Mouse (Mus musculus) hindbrain, embryonic 12.5 days (tissue): ENCODE measurements at regions not wholly inside any gene's neighbourhood (a gene's known extent, or its start where the extent isn't known, plus 50 kb on each side); places are given as distances from the start of the nearest gene placed in this dataset.
"Not testable (repeated sequence)": the region's sequence is repeated elsewhere in the genome, so short reads cannot be mapped to it uniquely, and the experiment has no call there.

ENCODE experiments used
- ATAC-seq: fragments of 200-750 bp; cut with Nextera tagmentation; 2 replicates; pipeline ENCODE4 v1.8.0; 2017; ENCODE audit warnings: moderate TSS enrichment; ENCODE audit not compliant: low FRiP score
- H3K27ac ChIP-seq: fragments of 300-500 bp; sonication (generic); 2 replicates; pipeline ENCODE4 v1.5.1; 2016; ENCODE audit warnings: mild to moderate bottlenecking
- H3K27me3 ChIP-seq: fragments of 300-500 bp; sonication (generic); 2 replicates; pipeline ENCODE4 v1.6.1; 2016; ENCODE audit warnings: mild to moderate bottlenecking
- H3K36me3 ChIP-seq: fragments of 300-500 bp; sonication (generic); 2 replicates; pipeline ENCODE4 v1.6.1; 2016; ENCODE audit warnings: mild to moderate bottlenecking
- H3K4me1 ChIP-seq: fragments of 300-500 bp; sonication (generic); 2 replicates; pipeline ENCODE4 v1.6.1; 2016
- H3K4me2 ChIP-seq: fragments of 300-500 bp; sonication (generic); replicated peaks from 2 replicates; pipeline ENCODE4 v1.6.1; 2016; ENCODE audit warnings: mild to moderate bottlenecking
- H3K4me3 ChIP-seq: fragments of 300-500 bp; sonication (generic); 2 replicates; pipeline ENCODE4 v1.5.1; 2016; ENCODE audit warnings: mild to moderate bottlenecking
- H3K9ac ChIP-seq: fragments of 300-500 bp; sonication (generic); 2 replicates; pipeline ENCODE4 v1.6.1; 2016; ENCODE audit warnings: mild to moderate bottlenecking, moderate library complexity
- H3K9me3 ChIP-seq: fragments of 300-500 bp; sonication (generic); replicated peaks from 2 replicates; pipeline ENCODE4 v1.6.1; 2016; ENCODE audit warnings: mild to moderate bottlenecking
- WGBS: fragments of 180-500 bp; shearing (Covaris S2); methylation state at CpG from one replicate; pipeline ENCODE4 v1.1.7; 2016; 5-methylcytosine and 5-hydroxymethylcytosine counted together

GRCm38 (mm10) chr17:91466822-91467221 is 374.0 kb upstream of the Nrxn1 start:
- no peaks in the 10 kb centered on the region for H3K27me3 ChIP-seq
- H3K27ac ChIP-seq = no peak overlapping the region
- 88% methylated on average over 8 of the region's 8 CpGs for WGBS
- no peaks in the 10 kb centered on the region for H3K36me3 ChIP-seq
- H3K4me3 ChIP-seq = no peak overlapping the region
- H3K9ac ChIP-seq = no peak overlapping the region
- no peak overlapping the region for H3K4me2 ChIP-seq
- H3K4me1 ChIP-seq = no peaks in the 10 kb centered on the region
- ATAC-seq = no peak
- no peaks in the 10 kb centered on the region for H3K9me3 ChIP-seq

- no peak overlapping the region for H3K27ac ChIP-seq
- no peaks in the 10 kb centered on the region for H3K27me3 ChIP-seq
- no peaks in the 10 kb centered on the region for H3K9me3 ChIP-seq
- H3K4me3 ChIP-seq = no peak overlapping the region
- H3K4me1 ChIP-seq = no peaks in the 10 kb centered on the region
- no peak overlapping the region for H3K9ac ChIP-seq
- no peaks in the 10 kb centered on the region for H3K36me3 ChIP-seq
- H3K4me2 ChIP-seq = no peak overlapping the region
- ATAC-seq = no peak
These were observed 358.8 kb upstream of the Nrxn1 start for GRCm38 (mm10) chr17:91451711-91452110.

DNA sequence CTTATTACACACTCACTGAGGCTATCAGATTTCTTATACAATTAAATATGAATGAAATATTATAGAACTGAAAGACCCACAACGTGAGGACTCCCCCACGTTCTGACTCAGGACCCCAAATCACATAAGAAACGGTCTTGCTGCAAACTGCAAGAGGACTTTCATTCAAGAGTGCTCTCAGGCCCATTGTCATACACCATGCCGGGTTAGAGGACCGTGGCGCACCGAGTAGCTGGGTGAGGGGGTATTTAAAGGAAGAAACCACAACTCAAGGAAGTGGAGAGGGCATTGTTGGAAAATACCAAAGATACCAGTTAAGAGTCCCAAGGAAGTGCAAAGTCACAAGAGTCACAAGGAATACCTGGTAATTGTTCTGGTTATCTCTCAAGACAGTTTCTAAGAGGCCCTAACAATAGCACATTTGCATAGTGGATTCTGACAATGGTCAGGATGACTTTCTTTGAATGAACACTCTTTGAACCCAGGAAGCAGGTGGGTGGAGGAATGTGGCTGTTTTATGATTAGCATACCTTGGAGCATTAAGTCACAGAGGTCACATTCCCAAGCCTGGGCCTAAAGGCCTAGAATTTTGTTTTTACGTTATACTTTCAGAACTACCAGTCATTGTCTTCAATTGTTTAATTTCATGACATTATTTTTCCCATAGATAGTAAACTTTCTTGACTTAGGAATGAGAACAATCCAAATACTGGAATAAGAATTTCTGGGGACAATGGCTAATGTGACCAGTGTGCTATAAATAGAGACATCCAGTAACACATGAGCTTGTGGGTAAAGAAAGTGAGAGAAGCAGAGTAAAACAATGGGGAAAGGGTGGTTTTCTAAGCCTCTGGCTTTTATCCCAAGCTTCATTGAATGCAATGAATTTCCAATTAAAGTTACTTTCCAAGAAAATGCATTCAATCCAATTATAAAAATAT is 339.2 kb upstream of the Nrxn1 start:
- not testable (repeated sequence) for H3K9ac ChIP-seq, H3K9me3 ChIP-seq, H3K27ac ChIP-seq, ATAC-seq, H3K36me3 ChIP-seq, H3K4me2 ChIP-seq, H3K4me1 ChIP-seq, H3K4me3 ChIP-seq, H3K27me3 ChIP-seq
- WGBS = 94% methylated on average over 8 of the region's 8 CpGs

GRCm38 (mm10) chr17:91430351-91430750 is 337.5 kb upstream of the Nrxn1 start:
- no peak overlapping the region for H3K4me2 ChIP-seq
- H3K27me3 ChIP-seq = no peaks in the 10 kb centered on the region
- no peak overlapping the region for H3K9ac ChIP-seq
- no peak overlapping the region for H3K27ac ChIP-seq
- WGBS = 91% methylated on average over 1 of the region's 1 CpGs
- no peaks in the 10 kb centered on the region for H3K4me1 ChIP-seq
- no peaks in the 10 kb centered on the region for H3K36me3 ChIP-seq
- H3K4me3 ChIP-seq = no peak overlapping the region
- ATAC-seq = no peak
- no peaks in the 10 kb centered on the region for H3K9me3 ChIP-seq

GRCm38 (mm10) chr17:91425120-91425519 is 332.2 kb upstream of the Nrxn1 start:
- 94% methylated on average over 1 of the region's 1 CpGs for WGBS

DNA sequence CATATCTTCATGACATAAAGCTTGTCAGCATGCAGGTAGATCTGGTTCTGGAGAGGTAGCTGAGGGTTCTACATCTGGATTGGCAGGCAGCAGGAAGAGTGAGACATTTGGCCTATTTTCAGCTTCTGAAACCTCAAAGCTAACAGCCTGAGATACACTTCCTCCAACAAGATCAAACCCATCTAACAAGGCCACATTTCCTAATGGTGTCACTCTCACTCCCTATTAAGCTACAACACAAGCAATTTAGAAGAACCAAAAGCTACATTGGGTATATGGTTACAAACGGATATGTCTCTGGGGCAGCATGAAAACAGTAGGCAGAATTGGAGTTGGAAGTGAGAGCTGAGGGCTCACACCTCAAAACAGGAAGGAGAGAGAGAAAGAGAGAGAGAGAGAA is 325.7 kb upstream of the Nrxn1 start:
- ATAC-seq = no peak
- H3K36me3 ChIP-seq = no peaks in the 10 kb centered on the region
- 83% methylated on average over 1 of the region's 1 CpGs for WGBS
- H3K4me2 ChIP-seq = no peak overlapping the region
- no peaks in the 10 kb centered on the region for H3K27me3 ChIP-seq
- no peaks in the 10 kb centered on the region for H3K4me1 ChIP-seq
- H3K9me3 ChIP-seq = no peaks in the 10 kb centered on the region
- no peak overlapping the region for H3K27ac ChIP-seq
- no peak overlapping the region for H3K4me3 ChIP-seq
- no peak overlapping the region for H3K9ac ChIP-seq

More at GRCm38 (mm10) chr17:91425120-91425519, 332.2 kb upstream of the Nrxn1 start:
- Histone ChIP-seq H3K36me3 (no peaks in the 10 kb centered on the region), H3K9ac (no peak overlapping the region), H3K4me1 (no peaks in the 10 kb centered on the region), H3K4me2 (no peak overlapping the region), H3K27me3 (no peaks in the 10 kb centered on the region), H3K4me3 (no peak overlapping the region), H3K9me3 (no peaks in the 10 kb centered on the region), H3K27ac (no peak overlapping the region)
- no peak for ATAC-seq

- H3K4me1 ChIP-seq = no peaks in the 10 kb centered on the region
- no peak for ATAC-seq
- no peaks in the 10 kb centered on the region for H3K36me3 ChIP-seq
- H3K4me3 ChIP-seq = no peak overlapping the region
- H3K9ac ChIP-seq = no peak overlapping the region
- 96% methylated on average over 2 of the region's 2 CpGs for WGBS
- H3K9me3 ChIP-seq = no peaks in the 10 kb centered on the region
- no peak overlapping the region for H3K27ac ChIP-seq
- no peak overlapping the region for H3K4me2 ChIP-seq
- H3K27me3 ChIP-seq = no peaks in the 10 kb centered on the region
These were observed 298.3 kb upstream of the Nrxn1 start for GRCm38 (mm10) chr17:91390969-91391764.

GRCm38 (mm10) chr17:91389937-91390623 is 297.2 kb upstream of the Nrxn1 start:
- not testable (repeated sequence) for H3K36me3 ChIP-seq, H3K4me2 ChIP-seq, H3K27ac ChIP-seq, ATAC-seq, H3K4me1 ChIP-seq, H3K4me3 ChIP-seq, H3K9ac ChIP-seq, H3K9me3 ChIP-seq, H3K27me3 ChIP-seq
- 87% methylated on average over 9 of the region's 9 CpGs for WGBS

DNA sequence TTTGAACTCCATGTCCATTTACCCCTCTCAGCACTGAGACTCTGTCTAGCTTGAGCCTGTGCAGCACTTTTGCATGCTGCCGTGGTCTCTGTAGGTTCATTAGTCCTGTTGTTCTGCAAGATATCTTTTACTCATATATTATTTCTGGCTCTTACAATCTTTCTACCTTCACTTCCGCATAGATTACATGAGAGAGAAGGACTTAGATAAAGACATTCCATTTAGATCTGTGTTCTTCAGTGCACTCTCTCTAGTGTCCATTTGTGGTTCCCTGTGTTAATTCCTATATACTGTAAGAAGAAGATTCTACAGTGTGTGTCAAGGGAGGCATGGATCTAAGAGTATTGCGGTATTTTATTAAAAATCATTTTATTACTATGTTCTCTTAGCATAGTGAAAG is 295.6 kb upstream of the Nrxn1 start:
- Histone ChIP-seq H3K27me3 (no peaks in the 10 kb centered on the region), H3K27ac (no peak overlapping the region), H3K36me3 (no peaks in the 10 kb centered on the region), H3K9ac (no peak overlapping the region), H3K4me3 (no peak overlapping the region), H3K9me3 (no peaks in the 10 kb centered on the region), H3K4me2 (no peak overlapping the region), H3K4me1 (no peaks in the 10 kb centered on the region)
- ATAC-seq = no peak
- 93% methylated on average over 3 of the region's 3 CpGs for WGBS

DNA sequence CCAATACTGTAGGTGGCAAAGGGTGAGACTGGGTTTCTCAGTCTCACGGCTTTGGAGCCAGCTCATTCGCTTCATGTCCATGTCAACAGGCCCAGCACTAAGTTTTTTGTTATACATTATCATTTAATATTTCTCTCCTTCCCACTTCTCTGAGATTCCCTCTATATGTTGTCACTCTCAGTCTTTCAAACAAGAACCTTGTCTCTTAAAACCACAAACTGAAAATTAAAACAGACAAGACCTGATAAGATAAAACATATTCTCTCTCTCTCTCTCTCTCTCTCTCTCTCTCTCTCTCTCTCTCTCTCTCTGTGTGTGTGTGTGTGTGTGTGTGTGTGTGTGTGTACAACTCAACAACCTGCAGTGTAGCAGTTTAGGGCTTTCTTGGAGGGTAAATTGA is 295.2 kb upstream of the Nrxn1 start:
- H3K27ac ChIP-seq = no peak overlapping the region
- no peaks in the 10 kb centered on the region for H3K36me3 ChIP-seq
- WGBS = 93% methylated on average over 2 of the region's 2 CpGs
- no peaks in the 10 kb centered on the region for H3K27me3 ChIP-seq
- no peak for ATAC-seq
- H3K4me2 ChIP-seq = no peak overlapping the region
- H3K4me3 ChIP-seq = no peak overlapping the region
- no peaks in the 10 kb centered on the region for H3K9me3 ChIP-seq
- H3K4me1 ChIP-seq = no peaks in the 10 kb centered on the region
- no peak overlapping the region for H3K9ac ChIP-seq

DNA sequence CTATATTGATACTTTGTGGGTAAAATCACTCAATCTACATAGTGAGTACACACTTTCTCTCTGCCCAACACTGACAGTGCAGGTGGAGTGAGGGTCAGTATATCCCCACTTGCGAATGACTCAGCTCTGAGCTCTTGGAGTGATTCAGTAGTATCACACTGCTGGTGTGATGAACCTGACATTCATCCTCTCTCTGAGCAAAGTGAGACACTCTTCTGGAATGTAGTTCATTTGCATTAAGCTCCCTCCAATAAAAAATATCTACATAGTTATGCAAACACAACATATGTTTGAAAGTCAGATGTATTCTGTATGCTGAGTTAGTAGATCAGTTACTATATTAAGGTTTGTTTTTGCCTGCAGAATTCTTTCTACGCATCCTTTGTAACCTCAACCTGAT is 293.1 kb upstream of the Nrxn1 start:
- WGBS = 78% methylated on average over 2 of the region's 2 CpGs
- no peak for ATAC-seq

GRCm38 (mm10) chr17:91368156-91368555 is 275.3 kb upstream of the Nrxn1 start:
- no peaks in the 10 kb centered on the region for H3K9me3 ChIP-seq

More for the DNA sequence above, 293.1 kb upstream of the Nrxn1 start:
- Histone ChIP-seq H3K27ac (no peak overlapping the region), H3K9ac (no peak overlapping the region), H3K9me3 (no peaks in the 10 kb centered on the region), H3K4me1 (no peaks in the 10 kb centered on the region), H3K4me3 (no peak overlapping the region), H3K36me3 (no peaks in the 10 kb centered on the region), H3K27me3 (no peaks in the 10 kb centered on the region), H3K4me2 (no peak overlapping the region)

More at GRCm38 (mm10) chr17:91368156-91368555, 275.3 kb upstream of the Nrxn1 start:
- no peak for ATAC-seq
- no peak overlapping the region for H3K4me2 ChIP-seq
- no peak overlapping the region for H3K9ac ChIP-seq
- 82% methylated on average over 2 of the region's 2 CpGs for WGBS
- H3K4me3 ChIP-seq = no peak overlapping the region
- no peaks in the 10 kb centered on the region for H3K27me3 ChIP-seq
- H3K4me1 ChIP-seq = no peaks in the 10 kb centered on the region
- no peaks in the 10 kb centered on the region for H3K36me3 ChIP-seq
- H3K27ac ChIP-seq = no peak overlapping the region
